8 mouse cellular contexts compared by ENCODE assay signal in genomic region chr19:6117986-6118676, GRCm38 (mm10). TPM values are rescaled to one million over a fixed set of nuclear protein-coding genes. Genes with fewer than 3 reads are reported as not detected.
DNase-seq lines count a peak whose midpoint lies in the region; ATAC-seq and TF ChIP-seq lines count a peak whose summit lies in the region.

TSS of gene Sac3d1 (minus strand) at chr19:6118650.

- peaks cover 31% of the 10 kb centered on the region for H3K4me1 ChIP-seq in hindbrain, embryonic 12.5 days

- peak; percentile 54 for ATAC-seq in Patski
- ATAC-seq in hindbrain, embryonic 12.5 days (ENCODE audit: low FRiP score) = peak; percentile 90

- under 1% methylated on average over 77 of the region's 77 CpGs for WGBS in hindbrain, embryonic 12.5 days

- H3K27me3 ChIP-seq in Patski = no peaks in the 10 kb centered on the region
- H3K27me3 ChIP-seq in hindbrain, embryonic 12.5 days = no peaks in the 10 kb centered on the region

- POLR2A ChIA-PET in Patski (lab: Charles Lee) = interaction anchor here (1.0 to 1.5 kb wide), 4 partner anchors 9 to 72 kb away, joined by 3 to 5 read pairs (median 3); partner anchors contain the start of genes Syvn1 and Vps51

- in situ Hi-C loops in Patski (cut with MboI; ENCODE audit: low pct_unique_long_range_greater_than_20kb) = no loop called here

- peak within 1 kb of the TSS; percentile 93 for H3K27ac ChIP-seq in hindbrain, embryonic 12.5 days

- no peaks in the 10 kb centered on the region for H3K9me3 ChIP-seq in hindbrain, embryonic 12.5 days (replicated peaks)

- H3K9ac ChIP-seq in hindbrain, embryonic 12.5 days = peak within 1 kb of the TSS; percentile 89

- peak; percentile 67 for DNase-seq in Patski (ENCODE audit: low read depth, low spot score)
- peak; percentile 91 to 93 for DNase-seq in cerebellum, postnatal 10 days
- peak; percentile 81 to 86 for DNase-seq in frontal cortex, postnatal 10 days (ENCODE audit: low spot score in 2 of 2)
- DNase-seq in layer of hippocampus, postnatal 14 days (ENCODE audit: low spot score in 2 of 2) = peak; percentile 89 to 93
- peak; percentile 86 for DNase-seq in lung, postnatal 14 days
- peak; percentile 79 for DNase-seq in retina, adult 2 months (ENCODE audit: low read depth, low spot score)
- peak; percentile 88 to 90 for DNase-seq in thymus, postnatal 36 days

- CTCF ChIA-PET in Patski (lab: Charles Lee) = interaction anchor here (1.0 kb wide), 1 partner anchor 21 kb away, joined by 3 read pairs; no protein-coding TSS in a partner anchor

- peaks cover 35% of the 10 kb centered on the region for H3K36me3 ChIP-seq in hindbrain, embryonic 12.5 days

- TF ChIP-seq CTCF in Patski (IDR thresholded peaks at IDR 0.05) = no peak

- H3K4me3 ChIP-seq in hindbrain, embryonic 12.5 days = peak within 1 kb of the TSS; percentile 86

- H3K4me2 ChIP-seq in hindbrain, embryonic 12.5 days (replicated peaks) = peak within 1 kb of the TSS; percentile 80

RNA-seq across cellular contexts. Expression of gene Sac3d1, which starts in this region (rescaled TPM):
- polyA plus RNA-seq in Patski (2021) = 17.0 TPM
- polyA plus RNA-seq in hindbrain, embryonic 12.5 days (2016; fragmentation: Nextera tagmentation; extraction: Ambion mirVana) = 47.9 and 48.3 TPM in 2 replicates
- total RNA-seq in layer of hippocampus, postnatal 14 days (2021) = 10 to 100 TPM; 16.8 to 18.2 TPM

Comparison
In these comparisons a context has a peak if more than half of its experiments do, and no peak if none do; other contexts are left out.
1. Peak in every context shown above with its lines: DNase-seq, ATAC-seq, H3K4me3 ChIP-seq and H3K27ac ChIP-seq.